Mouse (Mus musculus) midbrain, embryonic 16.5 days (tissue): ENCODE measurements around the gene Ak5. TPM values are rescaled to one million over a fixed set of nuclear protein-coding genes. Genes with fewer than 3 reads are reported as not detected.
A peak's percentile ranks its signal among the peaks of the same experiment; 100 is the strongest.
"Not testable (repeated sequence)": the region's sequence is repeated elsewhere in the genome, so short reads cannot be mapped to it uniquely, and the experiment has no call there.

ENCODE experiments used
- ATAC-seq: fragments of 200-750 bp; cut with Nextera tagmentation; 2 replicates; pipeline ENCODE4 v1.8.0; 2017; ENCODE audit warnings: moderate TSS enrichment
- H3K27ac ChIP-seq: fragments of 300-500 bp; sonication (generic); 2 replicates; pipeline ENCODE4 v1.5.1; 2014; ENCODE audit warnings: mild to moderate bottlenecking, low read length, mixed read lengths
- H3K27me3 ChIP-seq: fragments of 300-500 bp; sonication (generic); 2 replicates; pipeline ENCODE4 v1.6.1; 2014; ENCODE audit warnings: low read depth, low read length, mixed read lengths; ENCODE audit not compliant: control insufficient read depth, insufficient read depth
- H3K36me3 ChIP-seq: fragments of 300-500 bp; sonication (generic); 2 replicates; pipeline ENCODE4 v1.6.1; 2014; ENCODE audit warnings: mild to moderate bottlenecking, low read length, moderate library complexity, mixed read lengths; ENCODE audit not compliant: control insufficient read depth, insufficient read depth
- H3K4me1 ChIP-seq: fragments of 300-500 bp; sonication (generic); 2 replicates; pipeline ENCODE4 v1.6.1; 2014; ENCODE audit warnings: mild to moderate bottlenecking, low read length, mixed read lengths; ENCODE audit not compliant: control insufficient read depth, insufficient read depth
- H3K4me2 ChIP-seq: fragments of 300-500 bp; sonication (generic); 2 replicates; pipeline ENCODE4 v1.6.1; 2014; ENCODE audit warnings: mild to moderate bottlenecking, low read length, mixed read lengths
- H3K4me3 ChIP-seq: fragments of 300-500 bp; sonication (generic); 2 replicates; pipeline ENCODE4 v1.5.1; 2014; ENCODE audit warnings: low read depth, mild to moderate bottlenecking, low read length, moderate library complexity, mixed read lengths
- H3K9ac ChIP-seq: fragments of 300-500 bp; sonication (generic); 2 replicates; pipeline ENCODE4 v1.6.1; 2014; ENCODE audit warnings: low read depth, low read length, mixed read lengths
- H3K9me3 ChIP-seq: fragments of 300-500 bp; sonication (generic); replicated peaks from 2 replicates; pipeline ENCODE4 v1.6.1; 2014; ENCODE audit warnings: mild to moderate bottlenecking, low read length, mixed read lengths; ENCODE audit not compliant: control insufficient read depth, poor library complexity, severe bottlenecking
- WGBS: fragments of 180-500 bp; shearing (Covaris S2); extraction: QIAGEN DNeasy Blood & Tissue Kit; methylation state at CpG from one replicate; pipeline ENCODE4 v1.1.7; 2014; 5-methylcytosine and 5-hydroxymethylcytosine counted together
- polyA plus RNA-seq: library from polyadenylated mRNA; unstranded; fragments of >200 nt; fragmentation: Nextera tagmentation; extraction: Ambion mirVana; gene quantifications from 2 replicates; pipeline ENCODE4 v1.2.1, GENCODE M21; 2015

The Ak5 gene
- polyA plus RNA-seq: 18.4 and 20.9 TPM in 2 replicates

DNA sequence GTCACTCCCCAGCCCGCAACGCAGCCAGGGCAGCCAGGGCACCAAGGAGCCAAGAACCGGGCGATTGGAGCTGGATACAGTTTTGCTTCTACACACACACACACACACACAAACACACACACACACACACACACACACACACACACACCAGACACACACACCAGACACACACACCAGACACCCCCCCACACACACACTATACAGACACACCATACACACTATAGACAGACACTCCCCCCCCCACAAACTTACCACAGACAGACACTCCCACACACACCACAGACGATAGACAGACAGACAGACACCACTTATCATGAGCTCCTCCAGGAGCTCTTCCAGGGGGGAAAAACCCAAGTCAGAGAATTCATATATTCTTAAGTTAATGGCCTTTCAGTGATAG is at the start of gene Ak5:
TSS of gene Ak5 (minus strand) at position 122 of the 400 bp plus-strand sequence.
- WGBS: 7% methylated on average over 2 of the region's 5 CpGs
- ATAC-seq: peak; percentile 61

DNA sequence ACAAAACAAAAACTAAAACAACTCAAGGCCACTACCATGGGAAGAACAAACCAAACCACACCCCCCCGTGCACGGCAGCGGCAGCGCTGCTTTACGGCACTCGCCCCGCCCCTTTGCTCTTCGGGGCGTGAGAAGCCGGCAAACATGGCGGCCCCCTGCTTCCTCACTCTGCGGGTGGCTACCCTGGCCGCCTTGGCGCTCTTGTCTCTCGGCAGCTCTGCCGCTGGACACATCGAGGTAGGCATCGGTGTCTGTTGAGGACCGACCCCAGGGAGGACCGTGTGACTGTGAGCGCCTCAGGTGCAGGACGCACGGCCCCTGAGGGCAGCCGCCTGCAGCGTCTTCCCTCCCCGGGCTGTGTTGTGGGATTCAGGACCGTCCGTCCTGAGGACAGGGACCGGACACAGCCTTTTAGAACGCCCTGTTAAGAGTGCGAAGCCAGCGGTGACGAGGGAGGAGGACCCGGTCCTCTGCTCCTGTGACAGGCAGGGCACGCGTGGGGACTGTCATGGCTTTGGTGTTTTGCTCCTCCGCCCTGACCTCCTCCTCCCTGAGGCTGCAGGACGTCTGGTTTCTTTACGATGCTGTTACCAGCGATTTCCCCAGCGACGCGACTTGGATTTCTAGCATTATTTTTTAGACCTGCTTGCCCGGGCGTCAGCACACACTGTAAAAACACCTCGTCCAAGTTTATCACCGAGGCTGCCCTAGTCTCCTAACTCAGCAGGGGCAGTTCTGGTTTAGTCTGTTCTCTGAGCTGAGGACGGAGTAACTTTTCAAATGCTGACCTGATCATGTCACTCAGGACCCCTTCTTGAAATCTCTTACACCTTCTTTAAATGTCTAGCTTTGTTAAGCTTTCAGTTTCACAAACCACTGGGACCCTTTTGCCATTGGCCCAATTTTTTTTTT is 46.1 kb upstream of the Ak5 start, which contains the start of gene Pigk:
TSS of gene Pigk (plus strand) at position 110 of the 912 bp plus-strand sequence.
- Histone ChIP-seq H3K4me1 (peaks cover 8% of the 10 kb centered on the region), H3K27ac (peak within 1 kb of the TSS; percentile 76), H3K9me3 (no peaks in the 10 kb centered on the region), H3K9ac (peak within 1 kb of the TSS; percentile 96), H3K4me3 (peak within 1 kb of the TSS; percentile 97), H3K36me3 (no peaks in the 10 kb centered on the region), H3K27me3 (no peaks in the 10 kb centered on the region), H3K4me2 (peak within 1 kb of the TSS; percentile 70)
- WGBS: under 1% methylated on average over 48 of the region's 48 CpGs
- peak; percentile 91 for ATAC-seq

More for the DNA sequence above, at the start of gene Ak5:
- Histone ChIP-seq H3K27ac (peak within 1 kb of the TSS; percentile 50; the same call in 1 of the 2 replicates), H3K9me3 (no peaks in the 10 kb centered on the region; the same call in 1 of the 2 replicates), H3K4me2 (peak within 1 kb of the TSS; percentile 97), H3K36me3 (no peaks in the 10 kb centered on the region), H3K9ac (peak within 1 kb of the TSS; percentile 74), H3K4me3 (peak within 1 kb of the TSS; percentile 64), H3K4me1 (peaks cover 3% of the 10 kb centered on the region; the same call in 1 of the 2 replicates), H3K27me3 (peaks cover 8% of the 10 kb centered on the region)

DNA sequence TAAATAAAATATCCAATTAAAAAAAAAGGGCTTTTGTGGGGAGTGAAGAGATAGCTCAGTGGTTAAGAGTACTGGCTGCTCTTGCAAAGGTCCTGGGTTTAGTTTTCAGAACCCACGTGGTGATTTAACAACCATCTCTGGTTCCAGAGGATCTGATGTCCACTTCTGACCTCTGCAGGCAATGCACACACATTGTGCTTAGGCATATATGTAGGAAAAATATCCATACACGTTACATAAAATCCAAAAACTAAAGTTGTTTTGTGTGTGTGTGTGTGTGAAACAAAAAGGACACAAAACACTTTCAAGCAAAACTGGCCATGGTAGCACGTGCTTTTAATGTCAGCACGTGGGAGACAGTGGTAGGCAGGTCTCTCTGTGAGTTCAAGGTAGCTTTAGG is 44.8 kb upstream of the Ak5 start:
- no peak for ATAC-seq
- Histone ChIP-seq H3K36me3 (no peaks in the 10 kb centered on the region), H3K27me3 (no peaks in the 10 kb centered on the region), H3K9me3 (no peaks in the 10 kb centered on the region), H3K4me1 (peaks cover 8% of the 10 kb centered on the region), H3K9ac (no peak overlapping the region), H3K4me3 (no peak overlapping the region), H3K4me2 (no peak overlapping the region), H3K27ac (no peak overlapping the region)
- WGBS: 69% methylated on average over 4 of the region's 4 CpGs

DNA sequence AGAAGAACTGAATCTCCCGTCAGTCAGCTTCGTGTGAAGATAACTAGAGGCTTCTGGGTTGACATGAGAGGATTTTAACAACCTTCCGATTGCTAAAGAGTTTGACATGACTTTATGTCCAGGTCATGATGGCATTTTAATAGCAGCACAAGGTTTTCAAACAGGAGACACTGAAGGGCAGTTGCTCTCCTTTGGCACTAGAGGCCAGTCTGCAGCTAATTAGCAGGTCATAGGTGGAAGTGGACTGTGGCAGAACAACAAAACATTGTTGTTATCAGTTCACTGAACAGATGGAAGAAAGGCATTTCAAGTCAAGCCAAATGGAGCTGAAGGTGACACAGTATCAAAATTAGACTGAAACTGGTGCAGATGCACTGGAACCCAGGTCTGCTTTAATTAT is 41.8 kb upstream of the Ak5 start:
- Histone ChIP-seq H3K27ac (no peak overlapping the region), H3K4me3 (no peak overlapping the region), H3K9ac (no peak overlapping the region), H3K36me3 (no peaks in the 10 kb centered on the region), H3K4me1 (peaks cover 5% of the 10 kb centered on the region), H3K4me2 (no peak overlapping the region), H3K27me3 (no peaks in the 10 kb centered on the region), H3K9me3 (no peaks in the 10 kb centered on the region)
- 86% methylated on average over 3 of the region's 3 CpGs for WGBS
- no peak for ATAC-seq

DNA sequence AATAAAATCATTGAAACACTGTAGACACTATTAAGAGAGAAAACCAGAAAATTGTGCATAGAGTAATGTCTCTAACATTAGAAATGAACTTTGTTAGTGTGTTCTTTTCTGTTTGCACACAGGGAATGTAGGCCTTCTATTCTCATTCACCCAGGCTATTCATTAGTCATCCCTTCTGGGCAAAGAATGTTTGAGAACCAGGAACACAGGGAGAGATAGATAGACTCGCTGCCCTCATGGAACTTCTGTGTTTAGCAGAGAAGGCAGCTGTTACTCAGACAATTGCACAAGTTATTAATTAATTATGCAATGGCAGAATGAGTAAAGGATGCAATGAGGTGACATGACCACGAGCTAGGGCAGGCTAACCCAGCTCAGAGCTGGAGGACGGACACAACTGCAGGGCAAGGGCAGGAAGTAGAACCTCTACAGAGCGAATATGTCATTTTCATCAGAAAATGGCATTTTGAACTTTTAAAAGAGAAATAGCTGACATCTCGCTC is 39.2 kb upstream of the Ak5 start:
- no peaks in the 10 kb centered on the region for H3K4me1 ChIP-seq
- 85% methylated on average over 5 of the region's 5 CpGs for WGBS

DNA sequence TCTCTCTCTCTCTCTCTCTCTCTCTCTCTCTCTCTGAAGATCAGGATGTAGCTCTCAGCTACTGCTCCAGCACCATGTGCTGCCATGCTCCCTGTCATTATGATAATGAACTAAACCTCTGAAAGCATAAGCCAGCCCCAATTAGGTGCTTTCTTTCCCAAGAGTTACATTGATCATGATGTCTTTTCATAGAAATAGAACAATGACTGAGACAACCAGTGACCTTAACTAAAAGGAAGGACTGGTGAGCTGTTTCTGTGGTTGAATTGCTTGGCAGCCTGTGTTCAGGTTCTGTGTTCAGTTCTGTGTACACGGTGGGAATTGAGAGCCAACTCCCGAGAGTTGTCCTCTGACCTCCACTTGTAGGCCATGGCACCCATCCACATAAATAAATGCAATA is 38.7 kb upstream of the Ak5 start:
- no peak overlapping the region for H3K9ac ChIP-seq
- H3K4me3 ChIP-seq: no peak overlapping the region
- no peaks in the 10 kb centered on the region for H3K9me3 ChIP-seq
- H3K4me2 ChIP-seq: no peak overlapping the region
- no peaks in the 10 kb centered on the region for H3K36me3 ChIP-seq
- H3K27ac ChIP-seq: no peak overlapping the region
- no peaks in the 10 kb centered on the region for H3K27me3 ChIP-seq
- WGBS: 91% methylated on average over 2 of the region's 2 CpGs
- ATAC-seq: no peak
- H3K4me1 ChIP-seq: no peaks in the 10 kb centered on the region

More for the DNA sequence above, 39.2 kb upstream of the Ak5 start:
- H3K9me3 ChIP-seq: no peaks in the 10 kb centered on the region
- no peaks in the 10 kb centered on the region for H3K27me3 ChIP-seq
- no peak overlapping the region for H3K4me3 ChIP-seq
- H3K4me2 ChIP-seq: no peak overlapping the region
- no peak overlapping the region for H3K27ac ChIP-seq
- H3K9ac ChIP-seq: no peak overlapping the region
- no peaks in the 10 kb centered on the region for H3K36me3 ChIP-seq
- ATAC-seq: no peak

DNA sequence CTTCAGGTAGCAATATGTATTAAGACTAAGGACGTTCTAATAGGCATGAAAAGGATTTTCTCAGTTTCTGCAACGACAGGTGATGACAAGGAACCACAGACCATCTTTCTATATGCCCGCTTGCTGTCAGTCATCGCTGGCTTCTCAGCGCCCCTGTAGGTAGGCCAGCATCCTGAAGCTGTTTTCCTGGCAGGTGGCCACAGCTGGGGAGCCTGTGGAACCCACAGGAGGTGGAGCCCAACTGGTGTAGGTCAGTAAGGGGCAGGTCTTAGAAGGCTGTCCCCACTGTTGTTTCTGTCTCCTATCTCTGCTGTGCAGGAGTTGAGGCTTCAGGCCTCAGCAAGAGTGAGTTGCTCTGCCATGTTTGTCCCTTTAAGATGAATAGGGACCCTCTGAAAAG is 37.7 kb upstream of the Ak5 start:
- ATAC-seq: no peak
- H3K4me1 ChIP-seq: no peaks in the 10 kb centered on the region
- WGBS: 67% methylated on average over 5 of the region's 5 CpGs
- H3K9ac ChIP-seq: no peak overlapping the region
- no peaks in the 10 kb centered on the region for H3K9me3 ChIP-seq
- H3K36me3 ChIP-seq: no peaks in the 10 kb centered on the region
- no peak overlapping the region for H3K4me2 ChIP-seq
- no peak overlapping the region for H3K27ac ChIP-seq
- H3K4me3 ChIP-seq: no peak overlapping the region
- no peaks in the 10 kb centered on the region for H3K27me3 ChIP-seq

DNA sequence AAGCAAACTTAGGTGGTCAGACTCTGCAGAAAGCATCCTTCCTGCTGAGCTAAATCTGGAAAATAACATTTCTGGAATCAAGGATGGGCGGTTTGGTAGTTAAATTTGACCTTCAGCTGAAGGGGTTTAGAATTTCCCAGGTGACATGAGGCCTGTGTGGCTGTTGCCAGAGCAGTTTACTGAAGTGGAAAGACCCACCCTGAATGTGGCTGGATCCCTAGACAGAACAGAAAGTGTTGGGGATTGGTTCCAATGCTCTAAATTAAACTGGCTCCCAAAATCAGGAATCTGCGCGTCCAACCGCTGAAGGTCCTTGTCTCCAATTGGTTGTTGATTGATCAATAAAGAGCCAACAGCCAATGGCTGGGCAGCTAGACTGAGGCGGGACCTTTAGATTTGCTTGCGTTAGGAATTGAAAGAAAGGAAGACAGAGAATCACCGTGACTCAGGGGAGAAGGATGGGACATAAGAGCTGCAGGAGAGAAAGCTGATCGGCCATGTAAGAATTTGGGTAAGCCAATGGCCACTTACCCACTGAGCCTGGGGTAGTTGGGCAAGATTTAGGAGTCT is 34.2 kb upstream of the Ak5 start:
- peak overlapping the region; percentile 26 for H3K4me3 ChIP-seq
- H3K4me2 ChIP-seq: peak overlapping the region; percentile 45
- no peaks in the 10 kb centered on the region for H3K27me3 ChIP-seq
- H3K9me3 ChIP-seq: no peaks in the 10 kb centered on the region
- H3K9ac ChIP-seq: no peak overlapping the region
- H3K36me3 ChIP-seq: no peaks in the 10 kb centered on the region
- no peaks in the 10 kb centered on the region for H3K4me1 ChIP-seq
- WGBS: 50% methylated on average over 8 of the region's 8 CpGs
- peak; percentile 58; the same call in 1 of the 2 replicates for ATAC-seq
- no peak overlapping the region for H3K27ac ChIP-seq

DNA sequence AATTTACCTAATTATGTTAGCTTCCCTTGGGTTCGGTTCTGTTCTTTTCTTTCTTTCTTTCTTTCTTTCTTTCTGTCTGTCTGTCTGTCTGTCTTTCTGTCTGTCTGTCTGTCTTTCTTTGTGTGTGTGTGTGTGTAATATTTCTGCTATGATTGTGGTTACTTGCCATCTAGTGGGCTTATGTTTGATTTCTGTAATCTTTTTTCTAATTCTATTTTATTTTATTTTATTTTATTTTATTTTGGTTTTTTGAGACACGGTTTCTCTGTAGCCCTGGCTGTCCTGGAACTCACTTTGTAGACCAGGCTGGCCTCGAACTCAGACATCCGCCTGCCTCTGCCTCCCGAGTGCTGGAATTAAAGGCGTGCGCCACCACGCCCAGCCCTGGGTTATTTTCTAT is 33.4 kb upstream of the Ak5 start:
- not testable (repeated sequence) for H3K9me3 ChIP-seq, H3K9ac ChIP-seq, H3K4me3 ChIP-seq, H3K36me3 ChIP-seq, H3K4me1 ChIP-seq, H3K27ac ChIP-seq, ATAC-seq, H3K27me3 ChIP-seq, H3K4me2 ChIP-seq
- WGBS: 93% methylated on average over 8 of the region's 8 CpGs
